ENCODE assay signal across 7 mouse cellular contexts in the genomic region with DNA sequence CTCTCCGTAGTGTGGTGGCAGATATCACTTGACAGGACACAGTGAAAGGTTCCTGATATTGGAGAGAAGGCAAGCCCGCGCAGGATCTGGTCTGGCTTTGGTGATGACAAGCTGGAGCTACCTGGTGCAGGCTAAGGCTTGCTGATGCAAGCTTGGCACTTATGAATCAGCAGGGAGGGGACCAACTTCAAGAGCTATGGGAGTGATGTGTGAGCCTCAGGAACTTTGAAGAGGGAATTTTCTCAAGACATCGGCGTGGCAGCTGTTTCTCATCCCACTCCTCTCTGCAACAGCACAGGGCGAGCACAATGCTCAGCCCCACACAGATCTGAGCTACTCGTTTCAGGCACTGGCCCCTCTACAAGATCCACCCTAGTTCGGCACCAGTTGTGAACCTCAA. TPM values are rescaled to one million over a fixed set of nuclear protein-coding genes. Genes with fewer than 3 reads are reported as not detected.
A peak's percentile ranks its signal among the peaks of the same experiment; 100 is the strongest.
DNase-seq lines count a peak whose midpoint lies in the region; ATAC-seq and TF ChIP-seq lines count a peak whose summit lies in the region.

A gene (plus strand): TSS at position 302 of the 400 bp plus-strand sequence.

- no peaks in the 10 kb centered on the region for H3K4me1 ChIP-seq in ES-Bruce4 (ENCODE audit: control insufficient read depth, insufficient read depth, low read length)
- H3K4me1 ChIP-seq in forebrain, embryonic 11.5 days (replicated peaks; ENCODE audit: control insufficient read depth, insufficient read depth, low read length) = no peaks in the 10 kb centered on the region
- no peaks in the 10 kb centered on the region for H3K4me1 ChIP-seq in limb, embryonic 14.5 days (ENCODE audit: control insufficient read depth, insufficient read depth, low read length)
- H3K4me1 ChIP-seq in stomach, embryonic 15.5 days = no peaks in the 10 kb centered on the region

- no peak within 1 kb of the TSS for H3K27ac ChIP-seq in ES-Bruce4 (ENCODE audit: insufficient read depth, low read length)
- H3K27ac ChIP-seq in forebrain, embryonic 11.5 days (ENCODE audit: low read depth, low read length) = no peak within 1 kb of the TSS
- H3K27ac ChIP-seq in limb, embryonic 14.5 days (replicated peaks; ENCODE audit: low read depth, low read length) = no peak within 1 kb of the TSS
- peak within 1 kb of the TSS; percentile 67; the same call in 1 of the 2 replicates for H3K27ac ChIP-seq in stomach, embryonic 15.5 days

- WGBS in forebrain, embryonic 11.5 days = 74% methylated on average over 8 of the region's 8 CpGs
- WGBS in limb, embryonic 14.5 days = 58% methylated on average over 8 of the region's 8 CpGs
- WGBS in stomach, embryonic 15.5 days = 52% methylated on average over 8 of the region's 8 CpGs

- no peak within 1 kb of the TSS for H3K4me3 ChIP-seq in C2C12 (ENCODE audit: insufficient read depth, poor library complexity, severe bottlenecking)
- H3K4me3 ChIP-seq in ES-Bruce4 (ENCODE audit: low read depth, low read length) = no peak within 1 kb of the TSS
- no peak within 1 kb of the TSS for H3K4me3 ChIP-seq in forebrain, embryonic 11.5 days (ENCODE audit: low read depth, low read length)
- no peak within 1 kb of the TSS for H3K4me3 ChIP-seq in limb, embryonic 14.5 days (replicated peaks; ENCODE audit: low read length)
- H3K4me3 ChIP-seq in stomach, embryonic 15.5 days (replicated peaks) = no peak within 1 kb of the TSS

- no peak within 1 kb of the TSS for H3K4me2 ChIP-seq in forebrain, embryonic 11.5 days (ENCODE audit: low read depth, low read length, severe bottlenecking)
- H3K4me2 ChIP-seq in limb, embryonic 14.5 days (replicated peaks; ENCODE audit: low read depth, low read length, severe bottlenecking) = no peak within 1 kb of the TSS
- H3K4me2 ChIP-seq in stomach, embryonic 15.5 days = no peak within 1 kb of the TSS

- no peaks in the 10 kb centered on the region for H3K79me2 ChIP-seq in C2C12 (ENCODE audit: control insufficient read depth, insufficient read depth)

- no peak for TF ChIP-seq POLR2A in ES-Bruce4 (IDR thresholded peaks at IDR 0.05; ENCODE audit: insufficient read depth, low read length)
- TF ChIP-seq POLR2A in limb, embryonic 14.5 days (IDR thresholded peaks at IDR 0.05; ENCODE audit: borderline replicate concordance, extremely low read depth, insufficient read depth, insufficient read length) = no peak

- no peak for ATAC-seq in forebrain, embryonic 11.5 days (replicated peaks; ENCODE audit: low FRiP score)
- no peak for ATAC-seq in limb, embryonic 14.5 days (ENCODE audit: low FRiP score, low read depth)
- no peak for ATAC-seq in stomach, embryonic 15.5 days (ENCODE audit: insufficient read depth, low FRiP score, low read depth)

- H3K9me3 ChIP-seq in ES-Bruce4 (replicated peaks; ENCODE audit: control insufficient read depth, insufficient read depth, low read length, poor library complexity, severe bottlenecking) = no peaks in the 10 kb centered on the region
- H3K9me3 ChIP-seq in forebrain, embryonic 11.5 days (ENCODE audit: control insufficient read depth, low read length) = no peaks in the 10 kb centered on the region
- no peaks in the 10 kb centered on the region for H3K9me3 ChIP-seq in limb, embryonic 14.5 days (ENCODE audit: control insufficient read depth, low read length)
- H3K9me3 ChIP-seq in stomach, embryonic 15.5 days = no peaks in the 10 kb centered on the region

- H3K9ac ChIP-seq in ES-Bruce4 (ENCODE audit: low read depth, poor library complexity, severe bottlenecking) = no peak within 1 kb of the TSS
- H3K9ac ChIP-seq in forebrain, embryonic 11.5 days (ENCODE audit: low read length) = no peak within 1 kb of the TSS
- no peak within 1 kb of the TSS for H3K9ac ChIP-seq in limb, embryonic 14.5 days (ENCODE audit: low read depth, low read length, severe bottlenecking)
- H3K9ac ChIP-seq in stomach, embryonic 15.5 days = no peak within 1 kb of the TSS

- TF ChIP-seq EP300 in ES-Bruce4 (IDR thresholded peaks at IDR 0.05; ENCODE audit: insufficient read depth, low read depth, low read length) = no peak

- H3ac ChIP-seq in C2C12 (ENCODE audit: control insufficient read depth, insufficient read length, low read depth) = no peak within 1 kb of the TSS

- H3K79me3 ChIP-seq in C2C12 (ENCODE audit: low read depth) = no peaks in the 10 kb centered on the region

- H3K27me3 ChIP-seq in C2C12 (ENCODE audit: control insufficient read depth, insufficient read depth, insufficient read length) (peaks cover 9% of the 10 kb centered on the region), ES-Bruce4 (ENCODE audit: control insufficient read depth, insufficient read depth, low read length, poor library complexity, severe bottlenecking) (no peaks in the 10 kb centered on the region)
- no peaks in the 10 kb centered on the region for H3K27me3 ChIP-seq in forebrain, embryonic 11.5 days (ENCODE audit: control insufficient read depth, insufficient read depth, low read length)
- H3K27me3 ChIP-seq in limb, embryonic 14.5 days (ENCODE audit: control insufficient read depth, insufficient read depth, low read length) = no peaks in the 10 kb centered on the region
- H3K27me3 ChIP-seq in stomach, embryonic 15.5 days (replicated peaks) = peaks cover 4% of the 10 kb centered on the region; the same call in 1 of the 2 replicates

- intact Hi-C loops in heart, postnatal 36 days (cut with DNase I) = no loop called here

- H3K36me3 ChIP-seq in C2C12 (ENCODE audit: control insufficient read depth, insufficient read depth) = no peaks in the 10 kb centered on the region
- H3K36me3 ChIP-seq in ES-Bruce4 (ENCODE audit: control insufficient read depth, insufficient read depth, low read length, poor library complexity, severe bottlenecking) = no peaks in the 10 kb centered on the region
- H3K36me3 ChIP-seq in forebrain, embryonic 11.5 days (ENCODE audit: control insufficient read depth, insufficient read depth, low read length) = no peaks in the 10 kb centered on the region
- no peaks in the 10 kb centered on the region for H3K36me3 ChIP-seq in limb, embryonic 14.5 days (ENCODE audit: control insufficient read depth, insufficient read depth, low read length)
- H3K36me3 ChIP-seq in stomach, embryonic 15.5 days = no peaks in the 10 kb centered on the region

- TF ChIP-seq CTCF in C2C12 (IDR thresholded peaks at IDR 0.05; ENCODE audit: control insufficient read depth, insufficient read depth, insufficient read length) (no peak), ES-Bruce4 (IDR thresholded peaks at IDR 0.05; ENCODE audit: low read depth, low read length) (no peak)

- no peak for DNase-seq in forebrain, embryonic 11.5 days (ENCODE audit: low spot score)
- no peak for DNase-seq in heart, postnatal 36 days
- DNase-seq in limb, embryonic 14.5 days (ENCODE audit: low spot score) = no peak
- DNase-seq in cerebellum, adult 9-10 months = no peak

TF ChIP-seq in C2C12, 6 proteins besides CTCF, POLR2A, EP300 and RAD21:
- TF ChIP-seq MAX (IDR thresholded peaks at IDR 0.05) (no peak), MYOG (IDR thresholded peaks at IDR 0.05; ENCODE audit: control insufficient read depth, extremely low read depth, insufficient read length) (no peak), USF1 (IDR thresholded peaks at IDR 0.05; ENCODE audit: low read depth) (no peak), FOSL1 (IDR thresholded peaks at IDR 0.05; ENCODE audit: insufficient read depth, low read length, poor library complexity, severe bottlenecking) (no peak), CEBPB (IDR thresholded peaks at IDR 0.05; ENCODE audit: low read depth) (no peak), MYOD1 (IDR thresholded peaks at IDR 0.05; ENCODE audit: control insufficient read depth, insufficient read length, low read depth) (no peak)

RNA-seq across cellular contexts. Expression of the gene that starts here (rescaled TPM):
- polyA plus RNA-seq in C2C12 (2012; fragmentation: generic; extraction: Trizol) (30.4 TPM), ES-Bruce4 (2011; ENCODE audit: insufficient read depth, insufficient read length, low read depth, missing spikeins) (26.9 and 30.2 TPM in 2 replicates)
- polyA plus RNA-seq in forebrain, embryonic 11.5 days (2014; fragmentation: Nextera tagmentation; extraction: Ambion mirVana) = 25.4 and 26.7 TPM in 2 replicates
- total RNA-seq in heart, postnatal 36 days (2021) = 100 to 1,000 TPM; 102 to 104 TPM
- 23.9 and 25.7 TPM in 2 replicates for polyA plus RNA-seq in limb, embryonic 14.5 days (2012; rRNA removed)
- 29.4 and 35.4 TPM in 2 replicates for polyA plus RNA-seq in limb, embryonic 14.5 days (2014; fragmentation: Nextera tagmentation; extraction: Ambion mirVana)
- polyA plus RNA-seq in stomach, embryonic 15.5 days (2015; fragmentation: Nextera tagmentation; extraction: Ambion mirVana) = 49.1 and 49.3 TPM in 2 replicates
